Mouse (Mus musculus) large intestine, adult 2 months (tissue): Measurements from ENCODE around the gene Tymp. TPM values are rescaled to one million over a fixed set of nuclear protein-coding genes. Genes with fewer than 3 reads are reported as not detected.

Experiments used
- DNase-seq: peaks from one replicate; pipeline ENCODE4 v3.0.0-alpha.2; 2012; ENCODE audit warnings: low read depth, low spot score
- WGBS: fragments of 180-500 bp; shearing (Covaris S2); methylation state at CpG from one replicate; pipeline ENCODE4 v1.1.7; 2018; 5-methylcytosine and 5-hydroxymethylcytosine counted together
- polyA plus RNA-seq: library from polyadenylated mRNA; depleted of rRNA; stranded (reverse); fragments of >200 nt; gene quantifications from 2 replicates; pipeline ENCODE4 v1.2.3, GENCODE M21; 2012; rRNA removed

Gene Tymp
- polyA plus RNA-seq, 1 experiment, result 5.5 TPM

- no peak for DNase-seq
- WGBS, result 60% methylated on average over 3 of the region's 3 CpGs
Measured at GRCm38 (mm10) chr15:89340136-89340535, 36.7 kb downstream of the Tymp start.

GRCm38 (mm10) chr15:89339696-89340095 is 37.1 kb downstream of the Tymp start:
- WGBS, result 81% methylated on average over 2 of the region's 2 CpGs
- no peak for DNase-seq

- no peak for DNase-seq
- WGBS, result 83% methylated on average over 14 of the region's 14 CpGs
Measured at GRCm38 (mm10) chr15:89336422-89336821, 40.4 kb downstream of the Tymp start.

GRCm38 (mm10) chr15:89334774-89335537 is 41.9 kb downstream of the Tymp start:
- no peak for DNase-seq

GRCm38 (mm10) chr15:89334271-89334670 is 42.6 kb downstream of the Tymp start, which contains the start of gene Miox:
Gene Miox (plus strand): TSS chr15:89334398.
- DNase-seq, result no peak
- 77% methylated on average over 7 of the region's 7 CpGs for WGBS

More at GRCm38 (mm10) chr15:89334774-89335537, 41.9 kb downstream of the Tymp start:
- WGBS, result 68% methylated on average over 17 of the region's 17 CpGs

- WGBS, result 60% methylated on average over 5 of the region's 5 CpGs
- no peak for DNase-seq
Measured at GRCm38 (mm10) chr15:89326441-89326840, 50.4 kb downstream of the Tymp start.

GRCm38 (mm10) chr15:89323656-89324055 is 53.2 kb downstream of the Tymp start:
- no peak for DNase-seq
- WGBS, result 89% methylated on average over 4 of the region's 4 CpGs

- no peak for DNase-seq
Measured at GRCm38 (mm10) chr15:89322670-89323522, 53.9 kb downstream of the Tymp start, which contains the start of gene Adm2. Gene Adm2 (plus strand): TSS chr15:89322720.

More at GRCm38 (mm10) chr15:89322670-89323522, 53.9 kb downstream of the Tymp start, which contains the start of gene Adm2:
- WGBS, result 12% methylated on average over 26 of the region's 26 CpGs

Other genes with a start within 250 kb of the Tymp start
- gene Hdac10, start 248.3 kb downstream of the Tymp start, polyA plus RNA-seq, result 23.9 and 25.4 TPM in 2 replicates
- gene Mapk12, start 236.3 kb downstream of the Tymp start, polyA plus RNA-seq, result 3.7 and 4.7 TPM in 2 replicates
- 3.6 and 4.4 TPM in 2 replicates for gene Mapk11, start 227.4 kb downstream of the Tymp start, polyA plus RNA-seq
- 273 and 310 TPM in 2 replicates for gene Plxnb2, start 196.3 kb downstream of the Tymp start, polyA plus RNA-seq
- 10.8 and 11.2 TPM in 2 replicates for gene Dennd6b, start 180.5 kb downstream of the Tymp start, polyA plus RNA-seq
- gene Ppp6r2, start 165.5 kb downstream of the Tymp start, polyA plus RNA-seq, result 41.0 and 86.0 TPM in 2 replicates
- gene Sbf1, start 61.7 kb downstream of the Tymp start, polyA plus RNA-seq, result 145 and 152 TPM in 2 replicates
- gene Adm2, start 54.3 kb downstream of the Tymp start, polyA plus RNA-seq, result 1.1 and 2.2 TPM in 2 replicates
- 0.36 TPM in 1 of 2 replicates, not detected in the other for gene Miox, start 42.6 kb downstream of the Tymp start, polyA plus RNA-seq
- gene Lmf2, start 21.4 kb downstream of the Tymp start, polyA plus RNA-seq, result 26.3 and 28.9 TPM in 2 replicates
- gene Ncaph2, start 21.3 kb downstream of the Tymp start, polyA plus RNA-seq, result 131 and 133 TPM in 2 replicates
- 70.4 and 142 TPM in 2 replicates for gene Sco2, start 3.2 kb downstream of the Tymp start, polyA plus RNA-seq
- gene Odf3b, start 2.2 kb upstream of the Tymp start, polyA plus RNA-seq, result 21.1 and 57.4 TPM in 2 replicates
- gene Klhdc7b, start 7.9 kb upstream of the Tymp start, polyA plus RNA-seq, result 0.10 and 0.58 TPM in 2 replicates
- 0.51 and 0.89 TPM in 2 replicates for gene Syce3, start 33.5 kb upstream of the Tymp start, polyA plus RNA-seq
- 3.7 and 6.9 TPM in 2 replicates for gene Cpt1b, start 48.8 kb upstream of the Tymp start, polyA plus RNA-seq
- gene C730034F03Rik, start 52.5 kb upstream of the Tymp start, polyA plus RNA-seq, result 0.57 and 0.67 TPM in 2 replicates
- gene Gm44502, start 52.7 kb upstream of the Tymp start, polyA plus RNA-seq, result 0.68 and 1.4 TPM in 2 replicates
- 125 and 129 TPM in 2 replicates for gene Chkb, start 52.9 kb upstream of the Tymp start, polyA plus RNA-seq
- 1.1 and 1.2 TPM in 2 replicates for gene Mapk8ip2, start 76.9 kb upstream of the Tymp start, polyA plus RNA-seq
- gene Arsa, start 100.4 kb upstream of the Tymp start, polyA plus RNA-seq, result 16.9 and 27.7 TPM in 2 replicates
- gene Shank3, start 122.6 kb upstream of the Tymp start, polyA plus RNA-seq, result 3.0 and 5.5 TPM in 2 replicates
- gene Acr, start 191.3 kb upstream of the Tymp start, polyA plus RNA-seq, result 0.19 and 0.40 TPM in 2 replicates
- 6.2 and 7.2 TPM in 2 replicates for gene Rabl2, start 214.9 kb upstream of the Tymp start, polyA plus RNA-seq